Mouse (Mus musculus) limb, embryonic 15.5 days (tissue): ENCODE data around the gene Zfhx3. TPM values are rescaled to one million over a fixed set of nuclear protein-coding genes. Genes with fewer than 3 reads are reported as not detected.

ENCODE experiments used
- ATAC-seq: fragments of 200-750 bp; cut with Nextera tagmentation; 2 replicates; pipeline ENCODE4 v1.8.0; 2017; ENCODE audit warnings: low read depth, moderate TSS enrichment; ENCODE audit not compliant: insufficient number of reproducible peaks, low FRiP score, low TSS enrichment
- H3K27ac ChIP-seq: fragments of 300-500 bp; sonication (generic); 2 replicates; pipeline ENCODE4 v1.5.1; 2015; ENCODE audit warnings: moderate library complexity, mild to moderate bottlenecking, inconsistent platforms
- H3K27me3 ChIP-seq: fragments of 300-500 bp; sonication (generic); 2 replicates; pipeline ENCODE4 v1.6.1; 2015; ENCODE audit warnings: inconsistent platforms
- H3K36me3 ChIP-seq: fragments of 300-500 bp; sonication (generic); 2 replicates; pipeline ENCODE4 v1.6.1; 2015; ENCODE audit warnings: inconsistent platforms
- H3K4me1 ChIP-seq: fragments of 300-500 bp; sonication (generic); 2 replicates; pipeline ENCODE4 v1.6.1; 2015; ENCODE audit warnings: inconsistent platforms
- H3K4me2 ChIP-seq: fragments of 300-500 bp; sonication (generic); 2 replicates; pipeline ENCODE4 v1.6.1; 2015; ENCODE audit warnings: mild to moderate bottlenecking, inconsistent platforms
- H3K4me3 ChIP-seq: fragments of 300-500 bp; sonication (generic); 2 replicates; pipeline ENCODE4 v1.5.1; 2015; ENCODE audit warnings: mild to moderate bottlenecking, inconsistent platforms
- H3K9ac ChIP-seq: fragments of 300-500 bp; sonication (generic); 2 replicates; pipeline ENCODE4 v1.6.1; 2015; ENCODE audit warnings: inconsistent platforms
- H3K9me3 ChIP-seq: fragments of 300-500 bp; sonication (generic); 2 replicates; pipeline ENCODE4 v1.6.1; 2016; ENCODE audit warnings: inconsistent platforms
- WGBS: fragments of 180-500 bp; shearing (Covaris S2); methylation state at CpG from one replicate; pipeline ENCODE4 v1.1.7; 2015; 5-methylcytosine and 5-hydroxymethylcytosine counted together
- polyA plus RNA-seq: library from polyadenylated mRNA; unstranded; fragments of >200 nt; fragmentation: Nextera tagmentation; extraction: Ambion mirVana; gene quantifications from 2 replicates; pipeline ENCODE4 v1.2.1, GENCODE M21; 2015

Gene Zfhx3
- polyA plus RNA-seq, 1 experiment from 2014 or later = 19.3 TPM

DNA sequence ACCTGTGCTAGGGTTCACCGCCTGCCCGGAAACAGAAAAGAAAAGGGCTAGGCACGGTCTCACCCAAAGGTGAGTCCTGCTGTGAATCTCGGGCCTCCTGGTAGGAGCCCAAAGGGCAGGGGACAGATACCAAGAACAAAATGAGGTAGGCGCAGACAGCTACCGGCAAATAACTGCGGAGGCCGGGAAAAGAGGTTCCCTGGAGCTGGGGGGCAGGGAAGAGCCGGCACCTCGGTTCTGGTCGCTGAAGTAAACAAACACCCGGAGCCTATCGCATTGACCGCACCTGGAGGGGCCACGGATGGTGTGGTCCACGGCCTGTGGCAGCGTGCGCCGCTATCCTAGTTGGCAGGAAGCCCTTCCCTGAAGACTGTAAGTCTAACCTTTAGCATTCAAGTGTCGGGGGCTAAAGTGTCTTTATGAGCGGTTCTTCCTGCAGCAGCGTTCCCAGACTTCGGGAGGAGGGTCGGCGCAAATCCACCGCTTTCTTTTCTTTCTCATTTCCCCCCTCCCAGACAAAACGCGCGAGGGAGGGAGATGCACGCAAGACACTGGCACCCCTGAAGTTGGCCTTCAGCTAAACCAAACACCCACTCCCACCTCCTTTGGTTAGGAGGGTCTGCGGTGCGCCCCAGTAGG lies 752.9 kb downstream of the Zfhx3 start:
- no peaks in the 10 kb centered on the region for H3K36me3 ChIP-seq
- H3K4me1 ChIP-seq = peaks cover 45% of the 10 kb centered on the region
- peak overlapping the region; percentile 33; the same call in 1 of the 2 replicates for H3K9ac ChIP-seq
- ATAC-seq = no peak
- 11% methylated on average over 32 of the region's 32 CpGs for WGBS
- H3K27me3 ChIP-seq = peaks cover 48% of the 10 kb centered on the region
- peak overlapping the region; percentile 39 for H3K4me3 ChIP-seq
- H3K4me2 ChIP-seq = peak overlapping the region; percentile 65
- no peaks in the 10 kb centered on the region for H3K9me3 ChIP-seq
- H3K27ac ChIP-seq = peak overlapping the region; percentile 87

DNA sequence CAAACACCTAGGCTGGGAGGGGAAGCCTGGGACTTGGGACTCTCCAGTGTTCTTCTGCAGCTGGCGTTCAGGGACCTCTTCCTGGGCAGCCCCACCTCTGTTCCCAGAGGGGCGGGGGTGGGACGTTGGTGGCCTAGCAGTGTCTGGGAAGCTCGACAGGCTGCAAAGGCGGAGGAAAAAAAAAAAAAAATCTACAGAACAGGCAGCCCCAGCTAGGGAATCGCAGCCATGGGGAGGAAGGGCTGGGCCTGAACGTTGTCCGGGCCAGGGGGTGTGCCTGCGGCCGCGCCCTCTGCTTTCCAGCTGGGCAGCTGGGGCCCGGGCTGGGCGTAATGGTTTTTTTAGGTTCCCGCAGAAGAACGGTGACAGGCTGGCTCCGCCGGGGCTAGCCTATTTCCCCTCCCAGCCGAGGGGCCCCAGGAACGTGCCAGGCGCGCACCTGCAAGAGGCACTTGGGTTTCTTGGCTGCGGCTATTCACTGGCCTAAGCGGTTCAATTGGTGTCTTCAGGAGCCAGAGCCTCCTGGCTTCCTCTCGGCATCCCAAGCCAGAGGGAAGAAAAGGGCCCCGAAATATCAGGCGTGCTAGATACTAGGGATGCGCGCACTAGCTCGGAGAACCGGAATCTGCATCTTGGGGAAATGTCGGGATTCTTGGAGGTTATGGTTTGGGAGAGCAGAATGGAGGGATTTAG lies 753.6 kb downstream of the Zfhx3 start:
- H3K36me3 ChIP-seq = no peaks in the 10 kb centered on the region
- no peaks in the 10 kb centered on the region for H3K9me3 ChIP-seq
- H3K4me2 ChIP-seq = peak overlapping the region; percentile 65
- peak overlapping the region; percentile 87 for H3K27ac ChIP-seq
- ATAC-seq = peak; percentile 50
- H3K27me3 ChIP-seq = peaks cover 50% of the 10 kb centered on the region
- peak overlapping the region; percentile 33 for H3K9ac ChIP-seq
- WGBS = 1% methylated on average over 31 of the region's 31 CpGs
- peaks cover 40% of the 10 kb centered on the region for H3K4me1 ChIP-seq
- H3K4me3 ChIP-seq = peak overlapping the region; percentile 39

DNA sequence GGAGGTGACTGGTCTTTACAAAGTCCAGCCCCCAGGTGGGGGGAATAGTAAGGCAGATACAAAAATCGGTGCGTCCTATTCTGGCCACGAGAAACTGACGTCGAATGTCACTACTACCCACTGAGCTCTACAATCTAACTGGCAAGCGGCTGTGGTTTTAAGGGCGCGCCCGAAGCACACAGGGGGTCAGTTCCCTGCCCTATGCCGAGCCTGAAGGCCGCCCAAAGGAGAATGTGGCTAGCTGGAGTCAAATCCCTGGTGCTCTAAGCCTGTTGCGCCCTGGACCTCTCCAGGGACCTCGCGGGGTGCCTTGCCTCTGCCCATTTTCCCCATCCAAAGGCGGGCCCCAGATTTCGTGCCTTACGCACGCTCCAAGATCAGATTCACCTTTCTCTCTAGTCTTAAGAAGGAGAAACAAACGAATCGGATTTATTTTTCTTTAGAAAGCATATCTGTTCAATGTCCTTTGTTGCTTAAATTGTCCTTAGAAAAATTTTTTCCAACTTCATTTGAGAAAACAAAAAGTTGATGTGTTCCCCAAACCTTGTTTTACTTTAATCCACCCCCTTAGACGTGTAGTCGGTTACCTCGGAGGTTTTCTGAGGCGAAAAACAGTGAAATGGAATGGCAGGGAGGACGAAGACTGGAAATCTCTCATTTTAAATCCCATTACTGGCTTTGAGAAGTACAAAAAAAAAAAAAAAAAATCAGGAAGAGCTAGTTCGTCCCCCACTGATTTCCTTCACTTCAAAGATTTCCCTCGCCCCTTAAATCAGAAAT lies 754.4 kb downstream of the Zfhx3 start:
- H3K36me3 ChIP-seq = no peaks in the 10 kb centered on the region
- peaks cover 33% of the 10 kb centered on the region for H3K4me1 ChIP-seq
- peak overlapping the region; percentile 39 for H3K4me3 ChIP-seq
- H3K9me3 ChIP-seq = no peaks in the 10 kb centered on the region
- no peak overlapping the region; the same call in 1 of the 2 replicates for H3K9ac ChIP-seq
- H3K27ac ChIP-seq = peak overlapping the region; percentile 87
- peaks cover 50% of the 10 kb centered on the region for H3K27me3 ChIP-seq
- H3K4me2 ChIP-seq = peak overlapping the region; percentile 65
- 6% methylated on average over 27 of the region's 27 CpGs for WGBS
- ATAC-seq = no peak

DNA sequence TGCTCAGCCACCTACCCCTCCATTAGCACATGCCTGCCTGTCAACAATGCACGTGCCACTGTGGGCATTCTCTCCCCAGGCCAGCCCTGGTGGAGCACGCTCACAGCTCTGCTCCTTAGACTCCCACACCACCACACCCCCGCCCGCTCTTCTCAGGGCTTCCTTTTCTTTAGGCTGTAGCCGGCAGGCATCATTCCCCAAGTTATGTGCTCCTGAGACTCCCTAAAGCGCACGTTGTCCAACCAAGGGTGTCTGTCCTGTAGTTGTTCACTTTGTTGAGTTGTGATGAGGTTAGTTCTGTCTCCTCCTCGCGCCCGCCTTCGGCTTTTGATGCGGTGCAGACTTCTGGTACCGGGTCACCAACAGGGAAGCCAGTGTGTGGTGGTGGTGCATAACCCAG lies 755.1 kb downstream of the Zfhx3 start:
- 6% methylated on average over 13 of the region's 13 CpGs for WGBS
- Histone ChIP-seq H3K27ac (peak overlapping the region; percentile 54), H3K4me3 (peak overlapping the region; percentile 19), H3K9ac (no peak overlapping the region), H3K9me3 (no peaks in the 10 kb centered on the region), H3K4me2 (peak overlapping the region; percentile 30), H3K27me3 (peaks cover 50% of the 10 kb centered on the region), H3K4me1 (peaks cover 32% of the 10 kb centered on the region), H3K36me3 (no peaks in the 10 kb centered on the region)
- no peak for ATAC-seq

DNA sequence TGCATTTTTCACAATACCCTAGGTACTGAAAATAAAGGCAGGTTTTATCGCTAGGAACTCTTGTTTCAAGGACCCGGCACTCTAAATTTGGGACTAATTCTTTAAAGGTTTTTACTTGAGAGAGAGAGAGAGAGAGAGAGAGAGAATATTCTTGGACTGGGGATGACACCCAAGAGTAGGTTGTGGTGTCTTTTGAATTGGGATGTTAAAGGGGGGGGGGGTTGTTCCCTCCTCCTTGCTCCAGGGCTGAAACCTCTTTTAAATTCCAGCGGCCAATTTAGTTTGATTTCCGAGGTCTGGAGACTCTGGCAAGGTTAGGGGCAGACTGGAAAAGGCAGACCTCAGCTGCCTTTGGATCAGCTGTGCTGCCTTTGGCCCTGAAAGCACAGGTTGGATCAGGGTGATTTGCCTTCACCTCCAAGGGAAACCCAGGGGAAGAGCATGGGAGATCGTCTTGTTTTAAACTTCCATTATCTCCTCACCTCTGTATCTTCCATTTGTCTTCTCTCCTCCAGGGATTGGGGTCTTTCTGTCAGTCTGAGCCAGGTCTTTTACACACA lies 755.7 kb downstream of the Zfhx3 start:
- H3K36me3 ChIP-seq = no peaks in the 10 kb centered on the region
- peaks cover 50% of the 10 kb centered on the region for H3K27me3 ChIP-seq
- no peaks in the 10 kb centered on the region for H3K9me3 ChIP-seq
- ATAC-seq = no peak
- peaks cover 34% of the 10 kb centered on the region for H3K4me1 ChIP-seq
- 11% methylated on average over 5 of the region's 5 CpGs for WGBS
- H3K27ac ChIP-seq = peak overlapping the region; percentile 54; the same call in 1 of the 2 replicates
- H3K4me3 ChIP-seq = 0 out of 2 replicates have a peak overlapping the region, but pooled peaks have one; percentile 19
- no peak overlapping the region for H3K9ac ChIP-seq
- peak overlapping the region; percentile 30 for H3K4me2 ChIP-seq

DNA sequence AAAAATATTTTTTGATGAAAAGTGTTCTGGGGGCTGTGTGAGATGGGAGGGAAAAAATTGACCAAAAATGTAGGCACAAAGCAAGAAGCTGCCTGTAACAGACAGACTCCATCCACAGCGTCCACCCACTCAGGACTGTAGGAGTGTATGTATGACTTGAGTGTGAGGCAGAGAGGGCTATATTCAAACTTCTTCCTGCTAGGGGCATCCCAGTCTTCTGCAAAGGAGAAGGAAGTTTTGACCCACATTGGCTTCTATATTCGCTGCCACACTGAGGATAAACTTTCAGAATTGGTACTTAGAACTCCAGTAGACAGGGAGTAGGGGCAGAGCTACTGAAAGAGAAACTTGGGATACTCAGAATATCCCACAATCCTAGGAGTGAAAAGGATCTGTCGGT lies 756.6 kb downstream of the Zfhx3 start:
- peaks cover 50% of the 10 kb centered on the region for H3K27me3 ChIP-seq
- no peaks in the 10 kb centered on the region for H3K36me3 ChIP-seq
- no peak overlapping the region for H3K9ac ChIP-seq
- no peak for ATAC-seq
- H3K4me1 ChIP-seq = peaks cover 34% of the 10 kb centered on the region
- H3K4me2 ChIP-seq = peak overlapping the region; percentile 47
- WGBS = 15% methylated on average over 3 of the region's 3 CpGs
- H3K4me3 ChIP-seq = peak overlapping the region; percentile 26; the same call in 1 of the 2 replicates
- no peaks in the 10 kb centered on the region for H3K9me3 ChIP-seq
- peak overlapping the region; percentile 74 for H3K27ac ChIP-seq

DNA sequence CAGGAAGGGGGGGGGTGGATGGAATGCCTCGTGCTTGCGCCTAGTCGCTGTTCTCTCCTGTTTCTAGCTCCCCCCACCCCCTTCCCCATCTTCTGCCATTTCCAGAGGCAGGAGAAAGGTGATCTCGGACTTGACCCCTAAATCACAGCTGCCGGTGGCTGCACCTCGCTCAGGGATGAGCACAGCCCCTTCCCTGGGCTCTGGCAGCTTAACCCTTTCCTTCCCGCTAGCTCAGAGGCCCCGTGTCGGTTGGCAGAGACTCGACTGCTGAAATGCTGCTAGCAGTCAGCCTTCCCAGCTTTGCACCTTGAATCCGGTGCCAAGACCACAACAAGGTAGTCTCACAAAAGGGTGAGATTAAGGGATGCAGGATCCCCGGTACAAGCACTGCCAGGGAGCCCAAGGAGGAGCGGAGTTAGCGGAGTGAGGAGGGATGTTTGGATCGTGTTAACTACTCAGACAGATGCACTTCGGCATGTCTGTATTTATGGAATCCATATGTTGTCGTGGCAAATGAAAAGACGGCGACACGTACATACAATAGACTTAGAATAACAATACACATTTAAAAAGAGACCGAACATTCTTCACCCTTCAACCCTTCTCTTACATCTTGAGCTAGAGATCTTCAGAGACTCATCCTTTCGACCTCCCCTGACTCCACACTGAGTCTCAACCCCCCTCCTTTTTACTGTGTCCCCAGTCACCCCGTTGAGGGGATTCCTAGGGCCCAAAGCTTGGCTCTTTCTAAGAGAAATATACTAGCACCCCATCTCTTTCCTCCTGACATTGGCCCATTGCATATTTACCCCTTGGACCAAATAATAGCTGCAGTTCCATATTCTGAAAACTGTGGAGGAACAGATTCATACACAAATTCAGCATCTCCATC lies 757.3 kb downstream of the Zfhx3 start:
- Histone ChIP-seq H3K27me3 (peaks cover 43% of the 10 kb centered on the region), H3K4me3 (peak overlapping the region; percentile 26), H3K9ac (no peak overlapping the region), H3K36me3 (no peaks in the 10 kb centered on the region), H3K4me2 (peak overlapping the region; percentile 47), H3K4me1 (peaks cover 34% of the 10 kb centered on the region), H3K27ac (peak overlapping the region; percentile 74), H3K9me3 (no peaks in the 10 kb centered on the region)
- no peak for ATAC-seq
- 12% methylated on average over 20 of the region's 23 CpGs for WGBS

DNA sequence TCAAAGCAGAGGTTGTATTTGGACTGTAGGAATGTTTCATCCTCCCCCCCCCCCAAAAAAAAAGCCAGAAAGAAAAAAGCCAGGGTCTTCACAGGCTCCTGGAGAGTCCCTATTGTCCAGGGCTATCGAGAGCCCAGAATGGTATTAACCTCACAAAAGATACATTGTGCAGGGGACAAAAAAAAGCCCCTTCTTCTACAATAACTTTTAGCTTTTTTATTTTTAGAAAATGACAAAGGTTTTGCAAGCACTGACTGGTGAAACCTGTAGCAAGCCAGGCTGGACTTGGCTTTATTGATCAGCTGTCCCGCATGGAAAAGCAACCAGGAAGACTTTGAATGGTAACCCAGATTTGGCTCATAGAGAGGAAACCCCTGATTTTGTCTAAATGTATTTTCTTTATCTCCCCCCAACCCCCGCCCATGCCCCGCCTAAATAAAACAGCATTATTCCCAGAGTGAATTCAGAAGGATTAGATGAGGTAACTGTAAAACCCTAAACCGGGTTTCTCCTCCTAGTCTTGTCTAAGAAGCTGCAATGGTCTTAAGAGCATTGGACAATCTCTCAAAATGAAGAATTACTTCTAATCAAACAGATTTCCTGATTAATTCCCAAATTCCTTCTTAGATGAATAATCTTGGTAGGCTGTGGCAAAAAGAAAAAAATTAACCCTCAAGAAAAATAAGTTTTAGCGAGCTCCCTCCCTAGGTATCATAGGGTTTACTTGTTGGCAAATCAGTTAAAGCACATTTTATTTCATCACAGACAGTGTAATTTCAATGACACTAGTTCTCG lies 759.1 kb downstream of the Zfhx3 start:
- Histone ChIP-seq H3K9ac (no peak overlapping the region), H3K27ac (peak overlapping the region; percentile 98; the same call in 1 of the 2 replicates)
- ATAC-seq = no peak

DNA sequence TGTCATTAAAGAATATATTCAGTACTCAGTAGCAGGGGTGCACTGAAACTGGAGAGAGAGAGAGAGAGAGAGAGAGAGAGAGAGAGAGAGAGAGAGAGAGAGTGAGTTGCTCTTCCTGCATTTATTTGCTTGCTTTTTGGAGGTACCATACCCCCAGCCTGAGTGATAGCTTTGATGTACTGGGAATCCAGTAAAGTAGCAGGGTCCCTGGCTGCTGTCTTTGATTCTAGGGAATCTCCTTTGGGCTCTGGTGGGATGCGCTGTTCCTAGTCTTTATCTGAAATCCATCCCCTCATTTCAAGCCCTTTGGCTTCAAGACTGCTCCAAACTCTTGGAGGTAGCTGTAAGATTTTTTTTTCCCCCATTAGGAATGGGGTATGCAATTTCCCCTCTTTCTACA lies 759.8 kb downstream of the Zfhx3 start:
- H3K27ac ChIP-seq = peak overlapping the region; percentile 98
- H3K27me3 ChIP-seq = peaks cover 22% of the 10 kb centered on the region
- H3K9ac ChIP-seq = no peak overlapping the region
- ATAC-seq = no peak
- H3K4me1 ChIP-seq = peaks cover 20% of the 10 kb centered on the region
- 58% methylated on average over 1 of the region's 1 CpGs for WGBS
- peak overlapping the region; percentile 75 for H3K4me3 ChIP-seq
- H3K4me2 ChIP-seq = peak overlapping the region; percentile 60
- H3K36me3 ChIP-seq = no peaks in the 10 kb centered on the region
- H3K9me3 ChIP-seq = no peaks in the 10 kb centered on the region

More for the DNA sequence above, 759.1 kb downstream of the Zfhx3 start:
- Histone ChIP-seq H3K36me3 (no peaks in the 10 kb centered on the region), H3K4me1 (peaks cover 18% of the 10 kb centered on the region), H3K9me3 (no peaks in the 10 kb centered on the region), H3K4me3 (peak overlapping the region; percentile 75; the same call in 1 of the 2 replicates), H3K27me3 (peaks cover 24% of the 10 kb centered on the region), H3K4me2 (peak overlapping the region; percentile 60)
- 39% methylated on average over 7 of the region's 7 CpGs for WGBS

DNA sequence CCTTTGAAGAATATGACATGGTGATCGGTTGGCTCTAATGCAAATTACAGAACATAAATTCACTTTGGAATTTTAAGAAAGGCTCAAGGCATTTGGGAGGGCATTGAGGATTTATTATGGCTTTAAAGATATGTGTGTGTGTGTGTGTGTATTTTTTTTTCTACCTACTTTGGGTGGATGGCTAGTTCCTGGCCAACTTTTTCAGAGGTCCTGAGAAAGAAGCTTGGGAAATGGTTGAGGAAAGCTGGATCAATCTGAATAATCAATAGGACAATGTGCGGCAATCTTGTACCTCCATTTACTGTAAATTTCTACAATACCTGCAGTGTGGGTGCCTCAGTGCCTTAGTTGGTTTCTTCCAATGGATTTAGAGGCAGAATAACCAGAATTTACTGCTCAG lies 763.3 kb downstream of the Zfhx3 start:
- no peaks in the 10 kb centered on the region for H3K27me3 ChIP-seq
- peak overlapping the region; percentile 60 for H3K4me2 ChIP-seq
- no peak for ATAC-seq
- H3K9me3 ChIP-seq = no peaks in the 10 kb centered on the region
- peak overlapping the region; percentile 17 for H3K9ac ChIP-seq
- H3K4me3 ChIP-seq = peak overlapping the region; percentile 75
- H3K36me3 ChIP-seq = no peaks in the 10 kb centered on the region
- peak overlapping the region; percentile 35 for H3K27ac ChIP-seq
- peaks cover 27% of the 10 kb centered on the region for H3K4me1 ChIP-seq
- WGBS = 33% methylated on average over 2 of the region's 2 CpGs
